Mouse (Mus musculus): Measurements from ENCODE around the gene Unc93a2.
"Not testable (repeated sequence)": the region's sequence is repeated elsewhere in the genome, so short reads cannot be mapped to it uniquely, and the experiment has no call there.

Gene Unc93a2

DNA sequence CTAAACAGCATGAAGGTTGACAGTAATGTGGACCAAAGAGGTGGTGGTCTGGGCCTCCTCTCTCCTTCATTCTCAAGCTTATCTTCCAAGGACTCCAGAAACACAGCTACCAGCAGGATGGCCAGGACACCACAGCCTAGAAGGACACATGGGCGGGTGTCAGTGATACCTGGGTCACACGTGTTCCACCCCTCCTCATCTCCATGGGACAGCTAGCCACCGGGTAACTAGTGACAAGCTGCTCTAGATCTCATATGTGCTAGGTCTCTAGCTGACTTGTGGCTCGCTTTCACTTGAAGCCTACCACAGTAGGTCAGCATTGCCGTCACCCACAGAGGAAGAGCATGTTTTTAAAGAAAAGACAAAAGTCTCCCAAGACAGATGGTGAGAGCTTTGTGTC is 13.4 kb downstream of the Unc93a2 start, which contains the start of gene Gm49630:
Gm49630 (minus strand) TSS at position 101 of the 400 bp plus-strand sequence.
- not testable (repeated sequence) for DNase-seq (ENCODE audit: low read depth, low spot score)

DNA sequence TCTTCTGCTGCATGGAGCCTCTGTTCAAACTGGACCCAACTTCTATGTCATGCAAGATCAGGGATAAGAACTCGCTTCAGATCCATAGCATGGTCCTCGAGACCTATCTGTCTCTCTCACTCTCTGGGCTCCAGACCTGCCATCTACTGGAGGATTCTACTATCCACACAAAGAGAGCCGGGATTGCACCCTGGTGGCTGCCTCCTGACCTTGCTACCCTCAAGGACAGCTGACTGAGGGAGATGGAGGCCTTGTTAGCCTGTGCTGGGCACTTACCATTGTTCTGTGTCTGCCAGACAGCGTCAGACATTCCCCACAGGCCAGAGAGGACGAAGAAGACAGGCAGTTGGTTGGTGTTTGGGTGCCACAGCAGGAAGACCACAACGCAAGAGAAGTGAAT is 15.9 kb downstream of the Unc93a2 start:
- not testable (repeated sequence) for DNase-seq (ENCODE audit: low read depth, low spot score)

DNA sequence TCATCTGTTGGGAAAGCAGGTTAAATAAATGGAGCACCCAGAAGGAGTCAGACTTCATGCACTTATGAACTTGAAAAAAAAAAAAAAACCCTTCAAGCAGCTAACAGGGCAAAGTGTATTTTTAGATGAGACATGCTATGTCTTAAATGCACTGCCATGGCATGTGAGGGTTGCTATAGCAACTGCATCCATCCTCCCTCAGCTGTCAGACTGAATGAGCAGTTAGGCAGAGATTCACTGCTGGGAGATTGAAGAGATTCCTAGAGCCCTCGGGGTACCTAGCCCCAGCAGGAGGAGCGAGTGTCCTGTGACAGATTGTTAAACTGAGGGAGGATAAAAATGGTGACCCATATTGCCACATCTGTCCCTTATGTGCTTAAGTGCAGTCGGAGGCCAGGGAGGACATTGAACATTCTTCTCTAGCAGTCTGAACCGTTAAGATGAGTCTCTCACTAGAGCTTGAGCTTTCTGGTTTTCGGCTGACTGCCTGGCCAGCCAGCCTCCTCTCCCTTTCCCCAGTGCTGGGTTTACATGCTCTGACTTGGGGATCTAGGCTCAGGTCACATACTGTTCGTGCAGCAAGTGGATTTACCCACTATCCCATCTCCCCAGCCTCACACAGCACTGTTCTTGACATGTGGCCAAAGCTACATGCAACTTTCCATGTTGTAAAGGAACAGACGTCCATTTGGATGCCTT is 18.4 kb downstream of the Unc93a2 start:
- not testable (repeated sequence) for DNase-seq (ENCODE audit: low read depth, low spot score)

DNA sequence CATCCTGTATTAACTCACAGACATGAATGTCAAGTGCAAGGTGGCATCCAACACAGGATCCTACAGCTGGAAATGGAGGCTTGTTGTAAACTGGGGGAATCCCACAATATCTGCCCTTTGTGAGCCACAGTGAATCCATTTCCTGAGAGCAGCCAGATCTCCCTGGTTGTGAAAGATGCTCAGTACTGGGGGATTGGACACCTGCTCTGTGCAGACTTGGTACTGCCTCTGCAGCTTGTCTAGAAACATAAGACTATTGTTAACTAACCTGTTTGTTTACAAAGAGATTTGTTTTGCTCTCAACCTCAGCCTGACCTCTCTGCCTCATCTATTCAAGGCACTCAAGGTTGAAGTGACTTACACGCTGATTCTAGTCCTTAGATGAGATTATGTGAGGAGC is 19.0 kb downstream of the Unc93a2 start:
- DNase-seq (ENCODE audit: low read depth, low spot score) = not testable (repeated sequence)

DNA sequence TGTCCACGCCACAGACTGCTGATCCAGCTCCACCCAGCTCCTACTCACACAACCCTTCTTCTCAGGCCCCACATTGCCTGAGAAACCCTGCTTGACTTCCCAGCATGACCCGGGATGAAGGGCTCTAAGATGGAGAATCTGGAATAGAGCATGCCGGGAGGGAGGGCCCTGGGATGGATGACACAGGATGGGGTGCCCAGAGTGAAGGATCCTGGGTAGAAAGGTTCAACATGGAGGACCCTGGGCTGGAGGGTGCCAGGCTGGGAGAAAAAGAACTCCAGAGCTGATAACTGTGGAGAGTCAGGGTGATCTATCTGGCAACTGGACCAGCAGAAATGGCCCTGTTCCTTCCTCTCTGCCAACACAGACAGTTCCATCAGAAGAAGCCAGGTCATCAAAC is 19.6 kb downstream of the Unc93a2 start:
- not testable (repeated sequence) for DNase-seq (ENCODE audit: low read depth, low spot score)

DNA sequence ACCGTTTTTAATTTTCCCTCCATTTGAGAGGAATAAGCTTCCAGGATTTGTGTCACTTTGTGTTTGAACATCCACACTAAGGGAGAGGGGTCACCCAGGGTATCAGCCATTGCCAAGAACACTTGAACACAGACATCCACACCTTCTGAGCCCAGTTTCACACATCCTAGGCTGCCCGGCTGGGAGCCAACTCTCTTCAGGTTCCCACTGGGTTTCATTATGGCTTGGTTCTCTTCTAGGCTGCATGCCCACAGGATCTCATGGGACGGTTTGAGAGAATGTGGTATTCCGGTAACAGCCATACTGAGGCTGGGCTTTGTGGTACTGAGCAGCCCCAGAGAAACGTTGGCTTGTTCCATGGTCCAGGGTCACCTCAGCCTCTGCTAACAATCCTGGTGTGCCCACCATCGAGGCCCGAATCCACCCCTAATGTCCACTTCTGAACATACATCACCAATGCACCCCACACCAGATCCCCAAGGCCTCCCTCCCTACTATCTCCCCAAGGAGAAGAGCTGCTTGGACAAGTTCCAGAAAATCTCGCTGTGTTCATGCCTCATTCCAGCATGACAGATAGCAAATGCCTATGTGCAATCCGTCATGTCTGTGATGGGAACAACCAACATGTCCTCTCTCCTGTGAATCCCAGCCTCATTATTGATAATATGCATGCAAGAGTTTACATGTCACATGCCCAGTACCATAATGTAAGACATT is 24.4 kb downstream of the Unc93a2 start:
- DNase-seq (ENCODE audit: low read depth, low spot score) = not testable (repeated sequence)

DNA sequence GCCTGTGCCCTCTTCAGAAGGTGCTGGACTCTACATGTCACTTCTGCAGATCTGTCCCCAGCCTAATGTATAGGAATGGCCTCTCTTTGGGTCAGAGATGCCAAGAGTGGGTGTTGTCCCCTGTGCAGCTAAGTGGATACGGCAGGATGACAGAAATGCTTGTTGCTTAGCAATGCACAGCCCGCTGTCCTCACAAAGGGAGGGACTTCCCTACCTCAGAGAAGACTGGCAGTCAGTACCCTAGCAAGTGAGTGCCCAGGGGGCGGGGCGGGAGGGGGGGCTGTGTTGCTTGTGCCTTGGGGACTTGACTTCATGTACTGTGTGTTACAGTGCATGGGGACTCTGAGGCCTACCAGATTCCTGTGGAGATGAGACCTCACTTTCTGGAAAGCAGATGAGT is 25.5 kb downstream of the Unc93a2 start:
- DNase-seq (ENCODE audit: low read depth, low spot score) = not testable (repeated sequence)

DNA sequence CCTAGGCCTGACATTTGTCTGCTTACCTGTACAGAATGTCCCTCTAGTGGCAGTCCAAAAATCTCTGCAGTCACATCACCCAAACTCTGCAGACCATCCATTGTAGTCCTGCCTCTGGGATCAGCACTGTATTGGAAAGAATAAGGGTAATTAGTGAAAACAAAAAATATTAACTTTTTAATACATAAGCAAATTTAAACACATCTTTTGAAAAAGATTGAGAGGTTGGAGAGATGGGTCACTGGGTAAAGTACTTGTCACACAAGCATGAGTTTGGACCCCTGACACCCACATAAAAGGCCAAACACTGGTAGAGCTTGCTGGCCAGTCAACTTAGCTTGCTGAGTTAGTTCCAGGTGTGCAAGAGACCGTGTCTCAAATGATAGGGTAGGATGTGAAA is 32.7 kb downstream of the Unc93a2 start, which contains the start of gene Ttll2:
Ttll2 (minus strand) TSS at position 101 of the 400 bp plus-strand sequence.
- DNase-seq (ENCODE audit: low read depth, low spot score) = not testable (repeated sequence)

DNA sequence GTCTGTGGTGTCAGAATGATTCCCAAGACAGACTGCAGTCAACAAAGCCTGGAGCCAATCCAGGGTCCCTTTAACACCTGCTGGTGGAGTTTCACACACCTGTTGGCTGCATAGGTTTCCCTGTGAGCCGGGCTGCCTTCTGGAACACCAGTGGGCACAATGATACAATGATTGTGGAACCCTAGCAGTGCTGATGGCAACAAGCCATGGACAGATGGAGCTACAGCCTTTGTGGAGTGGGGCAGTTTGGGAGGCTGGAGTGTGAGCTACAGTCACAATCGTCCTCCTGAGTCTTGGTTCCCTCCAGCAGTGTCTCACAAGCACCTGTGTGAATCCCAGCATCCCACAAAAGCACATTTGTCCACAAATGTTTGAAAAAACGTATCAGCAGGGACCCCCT is 36.5 kb downstream of the Unc93a2 start:
- DNase-seq (ENCODE audit: low read depth, low spot score) = not testable (repeated sequence)

DNA sequence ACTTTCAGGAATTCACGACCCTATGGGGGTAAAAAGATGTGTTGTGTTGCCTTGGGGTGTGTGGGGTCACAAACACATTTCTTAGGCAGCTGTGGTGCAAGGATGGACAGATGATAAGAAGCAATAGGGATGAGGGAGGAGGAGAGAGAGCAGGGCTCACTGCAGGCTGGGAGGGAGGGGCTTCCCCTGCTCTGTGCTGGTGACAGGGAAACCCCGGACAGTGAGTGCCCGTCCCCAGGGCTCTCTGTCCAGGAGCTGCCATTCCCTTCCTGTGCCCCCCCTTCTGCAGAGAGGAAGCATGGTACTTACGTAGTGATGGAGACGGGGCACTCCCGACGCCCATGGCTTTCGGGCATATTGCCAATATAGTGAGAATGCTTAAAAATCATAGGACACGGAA is 47.9 kb downstream of the Unc93a2 start:
- DNase-seq (ENCODE audit: low read depth, low spot score) = not testable (repeated sequence)

DNA sequence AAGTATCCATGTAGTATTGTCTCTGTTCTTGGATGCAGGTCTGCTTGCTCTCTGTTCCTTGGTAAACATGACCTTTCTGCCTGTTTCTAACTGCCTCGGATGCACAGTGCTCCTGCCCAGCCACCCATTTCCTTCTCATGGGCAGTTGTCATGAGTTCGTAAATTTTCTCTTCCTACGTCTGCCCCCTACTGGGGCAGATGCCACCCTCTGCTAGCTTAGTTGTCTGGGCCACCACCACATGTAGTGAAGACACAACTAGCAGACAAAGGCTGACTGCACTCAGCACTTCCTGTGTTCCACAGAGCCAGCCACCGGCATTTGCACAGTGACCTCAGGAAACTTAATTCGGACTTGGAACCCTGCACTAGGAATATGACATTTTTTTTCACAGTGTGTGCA is 52.5 kb downstream of the Unc93a2 start:
- not testable (repeated sequence) for DNase-seq (ENCODE audit: low read depth, low spot score)

DNA sequence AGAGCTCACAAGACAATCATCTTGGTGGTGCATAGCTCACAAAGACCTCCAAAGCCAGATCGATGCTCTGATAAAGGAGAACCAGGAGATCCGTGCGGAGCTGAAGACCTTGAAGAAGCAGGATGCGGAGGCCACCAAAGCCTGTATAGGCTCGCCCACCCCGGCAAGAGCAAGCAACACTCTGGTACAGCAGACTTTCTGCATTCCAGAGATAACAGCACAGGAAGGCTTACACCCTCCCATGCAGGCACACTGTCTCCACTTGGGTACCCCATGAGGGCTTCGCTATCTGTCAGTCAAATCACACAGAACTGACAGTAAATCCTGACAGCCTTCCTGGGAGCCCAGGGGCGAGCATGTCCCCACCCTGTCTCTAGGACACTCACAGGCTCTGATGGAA is 58.8 kb downstream of the Unc93a2 start:
- not testable (repeated sequence) for DNase-seq (ENCODE audit: low read depth, low spot score)

DNA sequence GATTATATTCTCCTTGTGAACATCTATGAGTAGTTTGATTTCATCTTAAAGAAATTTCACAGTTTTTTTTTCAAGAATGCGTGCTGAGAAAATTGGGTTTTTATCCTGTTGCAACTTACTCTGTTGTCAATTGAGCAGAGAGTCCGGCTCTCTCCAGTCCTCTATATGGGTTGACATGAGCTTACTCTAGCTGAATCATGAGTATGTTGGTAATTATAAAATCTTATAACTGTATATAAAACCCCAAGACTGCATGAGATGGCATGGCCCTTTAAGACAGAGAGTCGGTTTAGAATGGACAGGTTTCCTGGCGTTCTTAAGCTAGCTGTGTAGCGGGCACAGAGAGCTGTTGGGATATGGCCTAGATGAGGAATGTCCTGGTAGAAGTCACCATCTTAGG is 60.9 kb downstream of the Unc93a2 start, which contains the start of gene Tcp10a:
Tcp10a (plus strand) TSS at position 301 of the 400 bp plus-strand sequence.
- DNase-seq (ENCODE audit: low read depth, low spot score) = not testable (repeated sequence)

DNA sequence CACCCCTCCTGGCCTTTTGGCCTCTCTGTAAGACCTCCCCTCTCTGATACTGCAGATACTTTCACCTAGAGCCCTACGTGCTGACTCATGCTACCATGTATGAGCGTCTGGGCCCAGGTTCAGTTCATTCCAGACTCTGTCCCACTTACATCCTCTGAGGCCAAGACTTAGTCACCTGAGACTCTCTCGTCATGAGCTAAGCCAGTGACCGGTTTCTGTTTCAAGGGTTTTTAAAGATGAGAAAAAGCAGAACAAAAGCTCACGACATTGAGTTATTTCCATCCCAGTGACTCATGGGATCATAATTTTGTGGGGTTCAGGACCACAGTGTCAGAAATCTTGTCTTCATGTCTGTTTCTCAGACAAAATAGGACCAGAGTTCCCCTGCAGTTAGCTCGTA is 65.5 kb downstream of the Unc93a2 start:
- DNase-seq (ENCODE audit: low read depth, low spot score) = peak; percentile 61

DNA sequence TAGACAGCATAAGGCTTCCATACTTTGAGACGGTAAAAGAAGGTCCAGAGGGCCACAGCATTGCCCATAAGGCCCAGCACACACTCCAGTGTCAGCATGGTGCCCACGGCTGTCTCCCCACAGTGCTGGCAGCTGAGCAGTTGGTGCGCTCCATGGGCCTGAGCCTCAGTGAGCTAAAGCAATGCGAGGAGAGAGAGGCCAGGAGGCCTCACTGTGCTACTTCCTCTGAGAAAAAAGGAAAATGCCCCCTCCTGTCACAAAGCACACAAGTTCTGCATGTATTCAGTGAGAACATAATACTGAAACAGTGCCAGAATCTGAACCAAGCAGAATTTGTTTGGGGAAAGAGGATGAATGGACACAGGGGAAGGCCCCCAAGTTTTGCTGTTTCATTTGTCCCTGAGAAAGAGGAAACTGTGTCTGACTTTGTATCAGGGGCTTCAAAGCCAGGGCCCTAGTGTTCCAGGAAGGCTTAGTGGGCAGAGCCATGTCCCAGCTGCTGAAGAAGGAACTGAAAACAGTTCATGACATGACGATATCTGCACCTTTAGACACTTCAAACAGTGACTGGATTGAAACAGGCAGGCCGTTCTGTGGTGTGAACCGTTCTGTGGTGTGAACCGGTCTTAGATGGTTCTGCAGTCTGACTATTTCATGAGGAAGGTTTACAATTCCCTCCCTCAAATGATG is 69.4 kb downstream of the Unc93a2 start:
- DNase-seq (ENCODE audit: low read depth, low spot score) = not testable (repeated sequence)

Measured in 3T3-L1 (cell line).